Mouse (Mus musculus) G1E (cell line): Measurements from ENCODE around the gene Gnpnat1. TPM values are rescaled to one million over a fixed set of nuclear protein-coding genes. Genes with fewer than 3 reads are reported as not detected.

Source experiments
- ATAC-seq: 2 replicates; pipeline ENCODE4 v1.8.0; 2016; ENCODE audit warnings: mild to moderate bottlenecking; ENCODE audit not compliant: insufficient number of reproducible peaks, poor library complexity, low FRiP score, severe bottlenecking; ENCODE audit errors: extremely low read depth
- DNase-seq: peaks from one replicate; pipeline ENCODE4 v3.0.0; 2012; ENCODE audit warnings: low spot score
- H3K27me3 ChIP-seq: 2 replicates; pipeline ENCODE4 v1.6.1; 2012; ENCODE audit warnings: mild to moderate bottlenecking, low read length, inconsistent platforms; ENCODE audit not compliant: insufficient read depth
- H3K36me3 ChIP-seq: replicated peaks from 2 replicates; pipeline ENCODE3; 2012; ENCODE audit warnings: mild to moderate bottlenecking, inconsistent platforms
- H3K4me1 ChIP-seq: 2 replicates; pipeline ENCODE4 v1.6.1; 2012; ENCODE audit warnings: low read depth, low read length, inconsistent platforms, mixed read lengths; ENCODE audit not compliant: insufficient read depth
- H3K4me3 ChIP-seq: 2 replicates; pipeline ENCODE4 v1.5.1; 2012; ENCODE audit warnings: low read depth, mild to moderate bottlenecking, inconsistent platforms, low read length, moderate library complexity, mixed read lengths
- H3K9me3 ChIP-seq: replicated peaks from 2 replicates; pipeline ENCODE4 v1.6.1; 2012; ENCODE audit warnings: inconsistent platforms
- CTCF ChIP-seq: IDR thresholded peaks from 2 replicates; pipeline ENCODE4 v1.5.1; 2012; ENCODE audit warnings: low read depth, low read length, inconsistent platforms, mixed read lengths
- GATA1 ChIP-seq: IDR thresholded peaks from 2 replicates; pipeline ENCODE4 v1.6.1; 2012; ENCODE audit warnings: borderline replicate concordance, low read length, inconsistent platforms, mixed read lengths
- GATA2 ChIP-seq: IDR thresholded peaks from 2 replicates; pipeline ENCODE4 v1.6.1; 2012; ENCODE audit warnings: low read depth, low read length, inconsistent platforms, borderline replicate concordance
- POLR2AphosphoS5 ChIP-seq: IDR thresholded peaks from 2 replicates; pipeline ENCODE4 v1.6.1; 2012; ENCODE audit warnings: low read depth, low read length, inconsistent platforms; ENCODE audit not compliant: insufficient replicate concordance
- TAL1 ChIP-seq: conservative IDR thresholded peaks from 2 replicates; pipeline ENCODE4 v1.6.1; 2012; ENCODE audit warnings: low read depth, low read length, inconsistent platforms, mixed read lengths
- polyA plus RNA-seq: library from polyadenylated mRNA; stranded (reverse); fragments of >175 nt; gene quantifications from 2 replicates; pipeline ENCODE4 v1.2.3, GENCODE M21; 2012
- total RNA-seq, 2 experiments: library from RNA; stranded (forward) in 1 of 2; stranded (reverse) in 1 of 2; fragments of 200-1000 nt in 1 of 2; fragments of >200 nt in 1 of 2; fragmentation: Nextera tagmentation in 1 of 2; gene quantifications; 2 replicates each; pipeline ENCODE4 v1.2.3; 2014 to 2017

Gene Gnpnat1
- total and polyA plus RNA-seq, 3 experiments: 6.2 to 38.5 (median 20.9) TPM

GRCm38 (mm10) chr14:45419323-45419722, 14.6 kb upstream of the Gnpnat1 start:
- peaks cover 7% of the 10 kb centered on the region; the same call in 1 of the 2 replicates for H3K27me3 ChIP-seq
- DNase-seq (no peak), ATAC-seq (no peak)
- no peaks in the 10 kb centered on the region for H3K9me3 ChIP-seq
- 0 out of 2 replicates have a peak, but pooled peaks cover 6% of the 10 kb centered on the region for H3K4me1 ChIP-seq
- no peak for TF ChIP-seq CTCF
- TF ChIP-seq GATA1: no peak
- TF ChIP-seq GATA2: no peak
- no peak overlapping the region for H3K4me3 ChIP-seq
- H3K36me3 ChIP-seq: no peaks in the 10 kb centered on the region

GRCm38 (mm10) chr14:45418553-45418952, 13.8 kb upstream of the Gnpnat1 start:
- TF ChIP-seq POLR2AphosphoS5: no peak
- TF ChIP-seq GATA1: no peak
- no peak for TF ChIP-seq CTCF
- TF ChIP-seq GATA2: no peak
- DNase-seq (no peak), ATAC-seq (no peak)
- no peaks in the 10 kb centered on the region for H3K36me3 ChIP-seq
- H3K9me3 ChIP-seq: no peaks in the 10 kb centered on the region
- H3K27me3 ChIP-seq: peaks cover 7% of the 10 kb centered on the region; the same call in 1 of the 2 replicates
- no peak overlapping the region for H3K4me3 ChIP-seq
- 0 out of 2 replicates have a peak, but pooled peaks cover 6% of the 10 kb centered on the region for H3K4me1 ChIP-seq

- Histone ChIP-seq H3K9me3 (no peaks in the 10 kb centered on the region), H3K4me3 (no peak overlapping the region), H3K36me3 (no peaks in the 10 kb centered on the region), H3K4me1 (0 out of 2 replicates have a peak, but pooled peaks cover 6% of the 10 kb centered on the region), H3K27me3 (peaks cover 8% of the 10 kb centered on the region; the same call in 1 of the 2 replicates)
- no peak for ATAC-seq
- no peak for DNase-seq
- no peak for TF ChIP-seq GATA1
- TF ChIP-seq CTCF: no peak
- TF ChIP-seq GATA2: no peak
- TF ChIP-seq POLR2AphosphoS5: no peak
- no peak for TF ChIP-seq TAL1
Measured at GRCm38 (mm10) chr14:45416265-45416664, 11.6 kb upstream of the Gnpnat1 start.

- ATAC-seq (no peak), DNase-seq (no peak)
- TF ChIP-seq CTCF (no peak), GATA1 (no peak), POLR2AphosphoS5 (no peak), TAL1 (no peak), GATA2 (no peak)
- H3K9me3 ChIP-seq: no peaks in the 10 kb centered on the region
- H3K27me3 ChIP-seq: peaks cover 31% of the 10 kb centered on the region
- no peaks in the 10 kb centered on the region for H3K36me3 ChIP-seq
- no peaks in the 10 kb centered on the region for H3K4me1 ChIP-seq
- H3K4me3 ChIP-seq: no peak overlapping the region
Measured at GRCm38 (mm10) chr14:45403651-45404050, 1.1 kb downstream of the Gnpnat1 start.

- H3K4me3 ChIP-seq: no peak overlapping the region
- no peaks in the 10 kb centered on the region for H3K9me3 ChIP-seq
- ATAC-seq (peak; percentile 15; the same call in 1 of the 2 replicates), DNase-seq (no peak)
- H3K36me3 ChIP-seq: no peaks in the 10 kb centered on the region
- H3K4me1 ChIP-seq: no peaks in the 10 kb centered on the region
- TF ChIP-seq GATA1 (no peak), GATA2 (no peak), TAL1 (no peak), POLR2AphosphoS5 (no peak), CTCF (no peak)
- H3K27me3 ChIP-seq: peaks cover 11% of the 10 kb centered on the region
Measured at GRCm38 (mm10) chr14:45399836-45400235, 4.9 kb downstream of the Gnpnat1 start.

GRCm38 (mm10) chr14:45389194-45389593, 15.5 kb downstream of the Gnpnat1 start:
- DNase-seq: no peak
- peaks cover 28% of the 10 kb centered on the region for H3K4me1 ChIP-seq
- TF ChIP-seq TAL1 (no peak), GATA1 (no peak), GATA2 (no peak), POLR2AphosphoS5 (no peak), CTCF (no peak)
- H3K36me3 ChIP-seq: peaks cover 13% of the 10 kb centered on the region
- ATAC-seq: no peak
- no peaks in the 10 kb centered on the region for H3K9me3 ChIP-seq
- peaks cover 2% of the 10 kb centered on the region; the same call in 1 of the 2 replicates for H3K27me3 ChIP-seq
- H3K4me3 ChIP-seq: peak overlapping the region; percentile 86

- Histone ChIP-seq H3K4me3 (peak overlapping the region; percentile 86), H3K4me1 (peaks cover 28% of the 10 kb centered on the region), H3K27me3 (peaks cover 2% of the 10 kb centered on the region; the same call in 1 of the 2 replicates), H3K9me3 (no peaks in the 10 kb centered on the region), H3K36me3 (peaks cover 13% of the 10 kb centered on the region)
- ATAC-seq (peak; percentile 55), DNase-seq (peak; percentile 63)
- TF ChIP-seq GATA2 (no peak), CTCF (no peak), POLR2AphosphoS5 (no peak), GATA1 (no peak), TAL1 (no peak)
Measured at GRCm38 (mm10) chr14:45388345-45389181, 16.1 kb downstream of the Gnpnat1 start.
